Mouse (Mus musculus) brain, adult 10 weeks (tissue): ENCODE measurements around the gene Fam104a. TPM values are rescaled to one million over a fixed set of nuclear protein-coding genes. Genes with fewer than 3 reads are reported as not detected.

ENCODE experiments used
- polyA plus RNA-seq: library from polyadenylated mRNA; stranded (reverse); fragments of 350-450 nt; fragmentation: Illumina TruSeq; extraction: RNeasy Lipid Tissue Mini Kit (QIAGEN cat#74804); gene quantifications from one replicate; pipeline ENCODE4 v1.2.3, GENCODE M21; 2015; ENCODE audit warnings: low read depth, low replicate concordance

Fam104a gene
- polyA plus RNA-seq, result 34.3 TPM

GRCm38 (mm10) chr11:113683957-113684706 lies at the start of gene Fam104a, which contains the start of gene D11Wsu47e:
Fam104a (minus strand) TSS chr11:113684155.
D11Wsu47e (plus strand) TSS chr11:113684412.

DNA sequence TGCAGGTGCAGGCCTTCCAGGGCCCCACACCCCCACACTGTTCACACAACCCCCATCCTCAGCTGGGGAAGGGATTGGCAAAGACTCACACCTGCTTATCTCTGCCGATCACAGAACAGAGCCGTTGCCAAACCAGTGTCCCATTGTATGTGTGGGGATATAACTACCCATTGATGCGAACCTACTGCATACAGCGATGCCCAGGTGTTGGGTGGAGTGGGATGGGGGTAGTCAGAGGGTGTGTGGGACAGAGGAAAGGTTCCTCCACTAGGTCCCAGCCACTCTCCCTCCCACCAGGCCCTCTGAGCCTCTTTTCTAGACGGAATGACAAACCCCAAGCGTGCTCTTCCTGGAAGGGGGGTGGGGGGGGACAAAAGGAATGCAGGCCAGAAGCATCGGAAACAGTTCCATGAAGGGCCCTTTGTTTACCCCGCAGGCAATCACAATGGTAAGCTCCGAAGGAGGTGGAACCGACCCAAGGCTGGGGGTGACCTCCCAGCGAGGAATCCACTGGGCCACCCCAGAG lies 25.8 kb upstream of the Fam104a start, which contains the start of gene Cpsf4l:
Gene Cpsf4l, minus strand, starts transcription at position 287 of the 526 bp plus-strand sequence.

DNA sequence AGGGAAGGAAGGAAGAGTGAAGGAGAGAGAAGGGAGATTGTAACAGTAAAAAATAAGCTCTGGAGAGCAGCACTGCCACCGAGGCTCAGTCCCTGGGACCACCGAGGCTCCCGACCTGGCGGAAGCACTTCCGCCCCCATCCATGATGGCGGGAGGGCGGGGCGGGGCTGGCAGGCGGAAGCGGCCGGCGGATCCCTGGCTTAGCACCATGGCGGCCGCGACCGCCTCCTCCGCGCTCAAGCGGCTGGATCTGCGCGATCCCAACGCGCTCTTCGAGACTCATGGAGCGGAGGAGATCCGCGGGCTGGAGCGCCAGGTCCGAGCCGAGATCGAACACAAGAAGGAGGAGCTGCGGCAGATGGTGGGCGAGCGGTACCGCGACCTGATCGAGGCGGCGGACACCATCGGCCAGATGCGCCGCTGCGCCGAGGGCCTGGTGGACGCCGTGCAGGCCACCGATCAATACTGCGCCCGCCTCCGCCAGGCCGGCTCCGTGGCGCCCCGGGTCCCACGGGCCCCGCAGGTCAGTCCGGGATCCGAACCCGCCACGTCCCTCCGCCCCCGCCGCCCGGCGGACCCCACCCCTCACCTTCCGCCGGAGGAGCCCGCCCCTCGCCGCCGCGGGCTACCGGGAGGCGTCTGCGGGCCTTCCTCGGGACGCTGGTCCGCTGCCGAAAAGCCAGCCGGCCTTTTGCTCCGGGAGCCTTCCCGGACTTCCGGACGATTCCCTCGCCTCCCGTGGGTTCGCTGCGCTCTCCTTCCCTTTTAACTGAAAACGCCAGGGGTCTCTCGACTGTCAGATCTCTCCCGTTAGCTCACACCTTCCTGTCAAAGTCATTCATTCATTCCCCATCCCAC lies 34.4 kb downstream of the Fam104a start, which contains the start of gene Slc39a11:
Gene Slc39a11, minus strand, starts transcription at position 727 of the 858 bp plus-strand sequence.

GRCm38 (mm10) chr11:113648690-113649352 lies 35.1 kb downstream of the Fam104a start, which contains the start of gene Cog1:
Cog1 (plus strand) TSS chr11:113649169.

DNA sequence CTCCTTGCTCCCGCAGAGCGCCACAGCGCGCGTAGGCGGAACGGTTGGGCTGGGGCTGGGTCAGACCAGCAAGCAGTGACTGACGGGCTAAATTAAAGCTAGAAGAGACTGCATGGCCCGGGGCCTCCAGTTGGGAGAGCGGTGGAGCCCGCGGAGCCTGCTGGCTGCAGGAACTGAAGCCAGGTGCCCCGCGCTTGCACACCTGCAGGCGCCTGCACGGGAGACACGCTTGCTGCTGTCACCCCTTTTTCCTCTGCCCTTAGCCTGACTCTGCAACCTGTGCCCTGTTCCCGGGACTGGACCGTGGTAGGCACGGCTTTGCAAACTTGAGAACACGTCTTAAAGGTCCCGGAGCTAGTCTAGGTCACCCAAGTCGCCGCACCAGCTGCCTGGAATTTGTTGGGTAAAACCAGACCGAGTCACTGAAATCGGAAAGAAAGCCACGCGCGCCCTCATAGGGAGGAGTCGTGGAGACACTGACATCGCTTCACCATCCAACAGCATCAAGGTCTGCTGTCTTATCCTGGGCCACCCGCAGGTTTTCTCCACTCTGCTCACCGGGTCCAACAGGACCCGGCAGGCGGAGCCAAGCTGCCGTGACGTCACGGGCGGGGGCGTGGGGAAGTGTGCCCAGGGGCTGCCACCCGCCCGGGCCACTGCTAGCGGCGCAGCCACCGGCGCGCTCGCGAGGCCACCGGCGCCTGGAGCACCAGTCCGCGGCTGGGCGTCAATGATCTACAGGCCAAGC lies 65.1 kb downstream of the Fam104a start, which contains the start of gene Sstr2:
Gene Sstr2, plus strand, starts transcription at position 671 of the 748 bp plus-strand sequence.

Other genes with a start within 250 kb of the Fam104a start
- 20.6 TPM for gene Sstr2, start 64.8 kb downstream of the Fam104a start, polyA plus RNA-seq
- 41.3 TPM for gene Cog1, start 35.0 kb downstream of the Fam104a start, polyA plus RNA-seq
- 14.7 TPM for gene Slc39a11, start 34.1 kb downstream of the Fam104a start, polyA plus RNA-seq
- gene D11Wsu47e, start 257 bp upstream of the Fam104a start, polyA plus RNA-seq, result 10.4 TPM
- not detected for gene Cpsf4l, start 25.9 kb upstream of the Fam104a start, polyA plus RNA-seq
- gene Cdc42ep4, start 67.7 kb upstream of the Fam104a start, polyA plus RNA-seq, result 25.2 TPM